Mouse (Mus musculus): ENCODE data around the gene Rab3d.

- TF ChIP-seq CTCF (IDR thresholded peaks at IDR 0.05; ENCODE audit: borderline replicate concordance, control insufficient read depth, extremely low read depth, insufficient read depth, low read length, poor library complexity) (no peak), POLR2A (IDR thresholded peaks at IDR 0.05; ENCODE audit: control insufficient read depth, extremely low read depth, insufficient read depth, low read length, poor library complexity) (no peak)
Measured at GRCm38 (mm10) chr9:21958372-21958771, 40.4 kb upstream of the Rab3d start.
